Mouse (Mus musculus): ENCODE data around the gene 2510002D24Rik.
A peak's percentile ranks its signal among the peaks of the same experiment; 100 is the strongest.

- TF ChIP-seq CTCF (IDR thresholded peaks at IDR 0.05; ENCODE audit: low read depth) (peak; percentile 4; the same call in 1 of the 2 replicates), EP300 (optimal IDR thresholded peaks at IDR 0.05) (peak; percentile 93)
Observed at GRCm38 (mm10) chr16:18811468-18812384, 24.7 kb upstream of the 2510002D24Rik start, which contains the start of the genes Ufd1 and Cdc45.

Data from stomach, postnatal 0 days (tissue).